Mouse (Mus musculus): ENCODE measurements around the gene Naa20.
A peak's percentile ranks its signal among the peaks of the same experiment; 100 is the strongest.

DNA sequence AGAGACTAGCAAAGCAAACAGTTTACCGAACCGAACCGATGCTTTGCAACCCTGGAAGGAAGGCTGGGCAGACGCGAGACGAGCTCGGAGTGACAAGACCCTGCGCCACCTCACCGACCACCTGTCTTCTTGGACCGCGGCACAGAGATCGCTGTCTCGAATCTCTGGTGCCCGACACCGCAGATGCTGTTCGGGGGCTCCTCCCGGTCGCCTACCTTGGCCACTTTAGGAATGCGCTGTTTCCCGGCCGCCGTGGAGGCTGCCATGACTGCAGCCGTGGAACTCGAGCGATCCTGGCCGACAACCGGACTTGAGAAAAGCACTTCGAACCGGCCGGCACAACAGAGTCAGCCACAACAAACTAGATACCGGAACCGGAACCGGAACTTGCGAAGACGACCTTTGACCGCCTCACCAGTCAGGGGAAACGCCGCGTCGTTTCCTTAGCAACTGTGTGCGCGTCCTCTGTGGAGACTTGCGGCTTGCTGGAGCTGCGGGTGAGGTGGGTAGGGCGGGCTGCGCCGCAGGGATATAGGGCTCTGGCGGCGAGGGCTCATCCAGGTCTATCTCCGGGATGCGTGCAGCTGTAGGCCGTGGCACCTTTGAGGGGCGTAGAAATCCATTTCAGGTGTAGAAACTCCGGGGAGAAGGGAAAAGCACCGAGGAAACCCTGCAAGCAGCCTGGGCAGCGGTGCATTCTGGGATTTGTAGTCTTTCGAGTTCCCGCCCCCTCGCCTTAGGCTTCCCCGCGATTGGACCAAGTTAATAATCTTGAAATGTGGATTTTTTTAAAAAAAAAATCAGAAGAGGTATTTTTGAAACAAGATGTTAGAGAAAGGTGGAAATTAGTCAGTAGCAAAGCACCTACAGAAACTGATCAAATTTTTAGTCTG lies 32.7 kb downstream of the Naa20 start, which contains the start of the genes Cfap61 and Crnkl1:
- TF ChIP-seq CTCF (IDR thresholded peaks at IDR 0.05; ENCODE audit: insufficient read depth, low read depth, low read length) (no peak), POLR2A (IDR thresholded peaks at IDR 0.05; ENCODE audit: insufficient read depth, low read depth, low read length) (peak; percentile 32; the same call in 1 of the 2 replicates)
